Mouse (Mus musculus) left cerebral cortex, adult 11 months (tissue): ENCODE results near the gene Mapt.
"Not testable (repeated sequence)": the region's sequence is repeated elsewhere in the genome, so short reads cannot be mapped to it uniquely, and the experiment has no call there.

Experiments used
- DNase-seq: peaks from one replicate; pipeline ENCODE4 v3.0.0; 2022; ENCODE audit warnings: low spot score

The Mapt gene

DNA sequence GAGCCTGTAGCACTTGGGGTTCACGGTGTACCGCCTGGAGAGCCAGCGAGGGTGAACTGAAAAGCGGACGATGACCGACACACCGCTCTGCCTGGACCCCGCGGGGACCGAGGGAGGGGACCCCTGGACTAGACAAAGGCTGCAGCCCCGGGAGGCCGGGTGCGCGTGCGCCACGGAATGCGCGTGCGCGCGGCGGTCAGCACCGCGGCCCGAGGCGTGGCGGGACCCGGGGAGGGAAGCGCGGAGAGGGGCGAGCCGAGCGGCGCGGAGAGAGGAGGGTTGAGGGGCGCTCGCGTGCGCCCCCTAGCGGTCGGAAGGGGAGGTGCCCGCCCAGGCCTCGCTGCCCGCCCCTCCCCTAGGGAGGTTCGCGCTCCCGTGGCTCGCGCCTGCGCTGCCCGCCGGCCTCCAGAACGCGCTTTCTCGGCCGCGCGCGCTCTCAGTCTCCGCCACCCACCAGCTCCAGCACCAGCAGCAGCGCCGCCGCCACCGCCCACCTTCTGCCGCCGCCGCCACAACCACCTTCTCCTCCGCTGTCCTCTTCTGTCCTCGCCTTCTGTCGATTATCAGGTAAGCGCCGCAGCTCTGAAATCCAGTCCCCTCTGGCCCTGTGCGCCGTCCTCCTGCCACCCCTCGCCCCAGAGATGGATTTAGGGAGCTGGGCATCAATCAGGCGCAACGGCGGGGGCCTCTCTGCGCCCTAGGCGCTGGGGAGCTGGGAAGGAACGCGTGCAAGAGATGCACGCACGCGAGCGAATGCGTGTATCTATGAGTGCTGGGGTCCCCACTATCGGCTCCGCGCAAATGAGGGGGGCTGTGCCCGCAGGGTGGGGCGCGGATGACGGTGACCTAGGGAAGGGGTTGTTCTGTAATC is at the start of gene Mapt:
Gene Mapt (plus strand): TSS at position 350 of the 871 bp plus-strand sequence.
- DNase-seq = peak; percentile 92

DNA sequence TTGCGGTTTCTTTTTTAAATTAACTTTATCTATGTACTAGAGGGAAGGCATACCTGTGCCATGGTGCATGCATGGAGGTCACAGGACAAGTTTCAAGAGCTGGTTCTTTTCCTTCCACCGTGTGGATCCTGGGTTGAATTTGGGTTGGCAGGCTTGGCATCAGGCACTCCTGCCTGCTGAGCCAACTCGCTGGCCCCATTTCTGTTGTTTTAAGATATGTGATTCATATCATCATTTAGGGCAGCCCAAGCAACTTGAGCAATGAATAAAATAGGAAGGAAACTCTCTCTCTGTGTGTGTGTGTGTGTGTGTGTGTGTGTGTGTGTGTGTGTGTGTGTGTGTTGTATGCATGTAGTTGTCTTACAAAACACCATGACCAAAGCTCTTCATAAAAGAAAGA is 49.0 kb upstream of the Mapt start:
- DNase-seq = no peak

DNA sequence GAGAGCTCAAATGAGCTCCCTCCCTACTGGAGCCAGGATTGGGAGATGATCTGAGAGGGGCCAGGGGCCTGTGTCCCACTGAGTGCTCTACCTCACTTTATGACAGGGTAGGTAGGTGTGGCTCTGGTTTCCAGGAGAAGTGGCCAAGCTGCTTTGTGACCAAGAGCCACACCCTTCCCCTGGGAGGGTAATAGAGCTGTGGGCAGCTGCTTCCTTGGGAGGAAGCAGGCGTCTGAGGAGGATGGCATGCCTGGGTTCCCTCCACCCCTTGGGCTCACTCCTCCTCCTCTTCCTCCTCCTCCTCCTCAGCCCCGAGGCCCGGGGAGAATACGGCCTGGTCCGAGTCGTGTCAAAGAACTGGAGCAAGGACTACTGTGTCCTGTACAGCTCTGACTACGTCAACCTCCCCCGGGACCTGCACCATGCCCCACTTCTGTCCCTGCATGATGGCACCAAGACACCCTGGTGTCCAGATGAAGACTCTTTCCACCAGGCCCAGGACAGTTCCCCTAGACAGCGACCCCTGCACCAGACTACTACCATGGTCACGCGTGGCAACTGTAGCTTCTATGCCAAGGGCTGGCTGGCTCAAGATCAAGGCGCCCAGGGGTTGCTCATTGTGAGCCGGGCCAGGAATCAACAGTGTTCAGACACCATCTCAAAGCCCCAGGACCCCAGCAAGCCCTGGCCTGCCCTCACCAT is 44.9 kb upstream of the Mapt start, which contains the start of gene Sppl2c:
Gene Sppl2c (plus strand): TSS at position 193 of the 702 bp plus-strand sequence.
- DNase-seq = no peak

DNA sequence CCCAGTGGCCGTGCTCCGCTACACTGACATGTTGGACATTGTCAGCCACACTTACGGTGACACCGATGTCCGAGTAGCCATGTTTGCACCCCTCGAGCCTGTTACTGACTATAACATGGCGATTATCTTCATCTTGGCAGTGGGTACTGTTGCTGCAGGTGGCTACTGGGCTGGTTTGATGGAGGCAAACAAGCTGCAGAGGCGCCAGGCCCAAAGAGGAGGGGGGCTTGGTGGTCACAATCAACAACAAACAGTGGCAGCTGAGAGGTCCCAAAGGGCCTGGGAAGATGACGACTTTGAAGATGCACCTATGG is 44.4 kb upstream of the Mapt start:
- DNase-seq = no peak

DNA sequence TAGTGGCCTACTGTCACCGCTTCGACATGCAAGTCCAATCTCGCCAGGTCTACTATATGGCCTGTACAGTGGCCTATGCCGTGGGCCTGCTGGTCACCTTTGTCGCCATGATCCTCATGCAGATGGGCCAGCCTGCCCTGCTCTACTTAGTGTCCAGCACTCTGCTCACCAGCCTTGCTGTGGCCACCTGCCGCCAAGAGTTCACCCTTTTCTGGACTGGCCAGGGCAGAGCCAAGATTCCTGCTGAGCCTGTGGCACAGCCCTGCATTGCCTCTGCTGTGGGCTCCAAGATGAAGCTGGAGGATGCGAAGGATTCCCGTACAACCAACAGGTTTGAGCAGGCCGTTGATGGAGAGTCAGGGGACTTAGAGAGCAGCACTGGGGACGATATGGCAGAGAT is 43.4 kb upstream of the Mapt start:
- no peak for DNase-seq

DNA sequence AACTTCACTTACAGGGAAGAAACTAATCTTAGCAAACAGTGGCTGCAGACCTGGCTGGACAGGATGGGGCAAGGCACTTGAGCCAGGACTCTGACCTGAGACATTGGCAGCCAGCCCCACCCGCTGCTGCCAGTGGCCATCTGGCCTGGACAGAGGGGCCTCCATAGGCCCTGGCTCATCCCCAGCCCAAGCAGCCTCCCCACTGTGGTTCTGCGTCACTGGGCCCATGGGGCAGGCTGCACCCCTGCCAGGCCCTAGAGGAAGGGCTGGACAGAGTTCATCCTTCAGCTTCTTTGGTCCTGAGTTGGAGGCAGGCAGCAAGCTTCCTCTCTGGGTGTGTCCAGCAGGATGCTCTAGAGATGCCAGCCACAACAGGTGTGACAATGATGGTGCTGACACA is 41.2 kb upstream of the Mapt start:
- DNase-seq = no peak

DNA sequence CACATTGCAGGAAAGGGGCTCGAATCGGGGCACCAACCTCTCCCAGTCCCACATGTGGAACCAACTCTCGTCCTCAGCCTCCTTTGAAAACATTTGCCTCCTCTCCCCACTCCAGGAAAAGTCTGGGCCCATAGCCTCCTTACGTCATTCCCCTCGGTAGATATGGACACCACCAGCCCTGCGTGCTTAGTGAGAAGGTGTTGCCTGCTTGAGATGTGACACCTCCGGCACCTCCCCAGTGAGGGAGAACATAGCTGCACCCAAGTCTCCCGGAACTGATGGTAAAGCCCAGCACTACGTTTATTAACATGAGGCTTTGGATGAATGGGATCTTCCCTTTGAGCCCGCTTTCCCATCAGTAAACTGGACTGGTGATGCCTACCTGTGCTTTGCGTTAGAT is 35.8 kb upstream of the Mapt start:
- DNase-seq = no peak

DNA sequence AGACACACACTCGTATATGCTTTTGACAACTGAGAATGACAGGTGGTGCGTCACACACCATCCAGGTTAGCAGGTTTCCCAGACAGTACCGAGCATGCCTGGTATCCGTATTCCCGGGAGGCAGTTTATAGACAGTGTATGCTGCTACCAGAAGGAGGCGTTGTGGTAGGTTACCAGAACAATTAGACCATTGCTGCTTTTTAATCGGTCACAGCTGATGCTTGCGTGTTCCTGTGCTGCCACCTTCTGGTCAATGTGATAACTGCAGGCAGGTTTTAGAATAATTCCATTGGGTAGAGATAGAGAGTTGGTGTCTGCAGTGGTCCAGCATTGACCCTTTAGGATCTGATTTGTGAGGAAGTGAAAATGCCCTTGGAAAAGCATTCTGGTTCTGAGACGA is 35.4 kb upstream of the Mapt start:
- peak; percentile 90 for DNase-seq

DNA sequence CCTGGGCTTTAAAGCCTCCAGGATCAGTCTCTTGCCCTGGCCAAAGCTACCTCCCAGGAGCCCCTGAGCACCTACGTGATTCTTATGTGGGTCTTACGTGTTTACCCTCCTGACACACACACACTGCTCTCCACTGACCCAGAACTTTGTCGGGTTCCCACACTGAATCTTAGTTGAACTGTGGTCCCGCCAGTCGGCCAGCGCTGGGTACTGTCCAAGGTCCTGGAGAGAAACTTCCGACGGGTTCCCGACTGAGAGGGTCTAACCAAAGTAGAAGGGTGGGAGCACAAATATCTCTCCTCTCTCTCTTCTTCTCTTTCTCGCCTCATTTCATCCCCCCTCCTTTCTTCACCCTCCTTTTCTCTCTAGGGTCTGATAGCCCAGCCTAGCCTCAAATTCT is 33.3 kb upstream of the Mapt start:
- no peak for DNase-seq

DNA sequence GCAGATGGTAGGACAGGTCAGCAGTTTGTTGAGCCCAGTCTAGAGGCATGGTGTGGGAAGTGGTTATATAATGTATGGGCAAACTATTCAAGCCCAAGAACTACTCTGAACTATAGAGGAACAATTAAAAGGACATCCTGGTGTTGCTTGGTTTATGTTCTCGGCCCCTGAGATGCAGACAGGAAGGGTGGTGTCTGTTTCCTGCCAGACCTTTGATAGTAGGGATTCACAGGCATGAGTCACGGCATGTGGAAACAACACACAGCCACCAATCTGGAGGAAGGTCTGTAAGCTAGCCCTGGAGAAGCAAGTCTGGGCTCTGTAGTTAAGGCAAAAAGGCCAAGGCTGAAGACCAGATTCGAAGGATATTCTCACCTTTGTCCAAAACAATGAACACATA is 27.9 kb upstream of the Mapt start:
- DNase-seq = no peak

DNA sequence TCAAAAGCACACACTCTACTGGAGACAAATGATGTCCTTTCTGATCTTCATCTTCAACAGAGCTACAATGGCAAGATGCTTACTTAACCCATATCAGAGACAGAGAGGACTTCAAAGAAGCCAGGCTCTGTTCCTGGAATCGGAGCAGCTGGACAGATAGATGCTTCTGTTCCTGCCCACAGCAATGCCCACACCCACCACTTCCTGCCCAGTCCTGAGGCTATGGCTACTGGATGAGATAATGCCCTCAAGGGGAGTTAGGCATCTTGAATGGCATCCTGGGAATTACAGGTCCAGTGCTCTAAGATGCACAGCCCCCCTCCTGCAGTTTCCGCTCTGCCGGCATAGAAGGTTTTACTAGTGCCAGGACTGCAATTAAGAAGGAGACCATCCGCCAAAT is 24.6 kb upstream of the Mapt start:
- DNase-seq = no peak

DNA sequence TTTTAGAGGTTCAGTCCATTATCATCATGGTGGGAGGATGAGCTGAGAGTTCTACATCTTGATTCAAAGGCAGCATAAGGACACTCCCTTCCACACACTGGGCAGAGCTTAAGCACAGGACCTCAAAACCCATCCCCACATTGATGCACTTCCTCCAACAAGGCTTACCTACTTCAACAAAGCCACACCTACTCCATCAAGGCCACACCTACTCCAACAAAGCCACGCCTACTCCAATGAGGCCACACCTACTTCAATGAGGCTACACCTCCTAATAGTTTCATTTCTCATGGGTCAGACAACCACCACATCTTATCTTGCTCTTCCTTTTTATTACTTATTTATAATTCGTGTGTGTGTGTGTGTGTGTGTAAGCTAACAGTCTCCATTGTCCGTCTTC is 22.1 kb upstream of the Mapt start:
- no peak for DNase-seq

DNA sequence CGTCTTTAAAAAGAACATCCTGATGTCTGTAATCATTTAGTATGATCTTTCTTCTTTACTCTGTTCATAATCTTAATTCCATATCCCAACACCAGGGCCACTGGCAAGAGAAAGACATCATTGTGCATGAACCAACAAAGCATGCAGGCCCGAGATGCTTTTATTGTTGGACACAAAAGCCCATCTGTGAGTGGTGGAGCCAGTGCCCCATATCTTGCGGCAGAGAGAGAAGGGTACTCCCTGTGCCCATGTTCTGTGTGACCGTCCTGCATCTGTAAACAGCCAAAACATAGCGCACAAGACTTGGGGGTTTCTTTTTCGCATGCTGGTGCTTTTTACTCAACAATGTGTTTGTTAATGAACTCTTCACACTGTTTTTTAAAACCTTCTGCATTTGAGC is 19.9 kb upstream of the Mapt start:
- no peak for DNase-seq

DNA sequence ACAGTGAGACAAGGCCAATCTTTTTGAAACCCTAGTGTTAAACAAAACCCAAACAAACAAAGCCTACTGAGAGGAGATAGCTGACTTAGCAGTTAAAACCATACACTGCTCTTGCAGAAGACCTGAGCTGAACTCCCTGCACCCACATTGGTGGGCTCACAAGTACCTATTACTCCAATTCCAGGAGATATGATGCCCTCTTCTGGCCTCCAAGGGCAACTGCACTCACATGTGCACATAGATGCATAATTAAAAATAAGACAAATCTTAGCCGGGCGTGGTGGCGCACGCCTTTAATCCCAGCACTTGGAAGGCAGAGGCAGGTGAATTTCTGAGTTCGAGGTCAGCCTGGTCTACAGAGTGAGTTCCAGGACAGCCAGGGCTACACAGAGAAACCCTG is 17.1 kb upstream of the Mapt start:
- not testable (repeated sequence) for DNase-seq

DNA sequence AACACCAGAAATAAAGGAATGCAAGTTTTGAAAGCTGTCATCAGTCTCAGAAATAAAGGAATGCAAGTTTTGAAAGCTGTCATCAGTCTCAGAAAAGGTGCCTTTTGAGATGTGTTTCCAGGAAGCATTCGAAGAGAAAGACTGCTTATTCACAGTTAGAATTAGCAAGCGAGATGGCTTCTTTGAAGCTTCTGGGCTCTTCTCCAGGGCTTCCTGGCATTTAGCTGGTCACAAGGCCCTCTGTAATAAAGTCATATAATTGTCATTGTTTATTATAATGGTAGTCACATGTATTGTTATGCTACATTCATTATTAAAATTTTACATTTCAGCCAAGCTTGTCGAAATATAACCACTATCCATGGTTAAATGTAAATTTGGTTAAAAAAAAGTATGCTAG is 13.1 kb upstream of the Mapt start:
- DNase-seq = no peak

DNA sequence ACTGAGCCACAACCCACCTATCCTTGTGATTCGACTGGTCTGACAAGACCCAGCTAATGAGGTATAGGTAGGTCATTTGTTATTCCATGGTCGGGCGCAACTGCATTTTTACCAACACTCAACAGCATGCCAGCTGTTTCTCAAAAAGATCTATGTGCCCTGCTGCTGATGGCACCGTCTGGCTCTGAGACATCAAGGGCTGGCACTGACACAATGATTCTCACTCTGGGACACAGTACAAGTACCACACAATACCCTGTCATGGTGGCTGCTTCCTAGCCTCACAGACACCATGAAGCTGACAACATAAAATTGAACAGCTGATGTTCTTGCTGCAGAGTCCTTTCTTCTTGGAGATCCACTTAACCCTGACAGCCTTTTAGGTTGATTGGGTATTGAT is 10.9 kb upstream of the Mapt start:
- no peak for DNase-seq

DNA sequence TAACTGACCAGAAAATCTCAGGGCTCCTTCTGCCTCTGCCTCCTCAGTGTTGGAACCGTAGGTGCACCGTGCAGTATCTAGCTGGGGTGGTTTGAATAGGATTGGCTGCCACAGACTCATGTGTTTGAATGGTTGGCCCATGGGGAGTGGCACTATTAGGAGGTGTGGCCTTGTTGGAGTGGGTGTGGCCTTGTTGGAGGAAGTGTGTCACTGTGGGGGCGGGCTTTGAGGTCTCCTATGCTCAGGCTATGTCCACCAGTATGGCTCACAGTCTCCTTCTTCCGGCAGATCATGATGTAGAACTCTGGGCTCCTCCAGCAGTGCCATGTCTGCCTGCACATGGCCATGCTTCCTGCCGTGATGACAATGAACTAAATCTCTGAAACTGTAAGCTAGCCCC is 9.4 kb upstream of the Mapt start:
- DNase-seq = no peak

DNA sequence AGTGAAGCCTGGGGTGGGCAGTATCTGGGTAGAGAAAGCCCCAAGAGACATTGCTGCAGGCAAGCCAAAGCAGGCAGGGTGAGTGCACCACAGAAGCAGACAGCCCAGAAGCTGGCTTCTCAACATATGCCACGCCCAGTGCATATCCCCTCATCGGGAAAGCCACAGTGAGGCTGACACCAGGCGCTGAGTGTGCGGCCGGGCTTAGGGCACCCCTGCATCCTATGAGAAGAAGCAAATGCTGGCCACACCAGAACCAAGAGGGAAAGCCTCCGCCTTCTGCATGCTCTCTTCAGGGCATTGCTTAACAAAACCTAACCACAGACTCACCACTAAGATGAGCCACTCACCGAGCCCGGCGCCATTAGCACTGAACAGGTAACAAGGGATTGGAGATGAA is 7.9 kb upstream of the Mapt start:
- DNase-seq = no peak

DNA sequence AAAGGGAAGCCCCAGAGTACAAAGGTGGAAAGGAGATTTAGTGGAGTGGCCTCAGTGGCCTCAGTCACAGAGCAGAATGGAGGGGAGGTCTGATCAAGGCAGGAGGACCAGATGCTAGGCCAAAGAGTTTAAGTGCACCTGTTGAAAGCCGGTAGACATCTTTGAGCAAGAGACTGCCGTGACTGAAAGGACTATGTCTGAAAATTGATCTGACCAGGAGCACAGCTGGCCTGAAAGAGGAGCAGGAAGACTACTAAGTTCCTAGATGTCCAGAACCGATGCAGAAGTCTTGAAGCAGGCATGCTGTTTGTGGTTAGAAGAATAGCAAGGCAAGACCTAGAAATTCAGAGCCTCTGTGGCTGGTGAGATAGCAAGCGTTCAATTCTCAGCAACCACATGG is 1.8 kb upstream of the Mapt start:
- DNase-seq = no peak

DNA sequence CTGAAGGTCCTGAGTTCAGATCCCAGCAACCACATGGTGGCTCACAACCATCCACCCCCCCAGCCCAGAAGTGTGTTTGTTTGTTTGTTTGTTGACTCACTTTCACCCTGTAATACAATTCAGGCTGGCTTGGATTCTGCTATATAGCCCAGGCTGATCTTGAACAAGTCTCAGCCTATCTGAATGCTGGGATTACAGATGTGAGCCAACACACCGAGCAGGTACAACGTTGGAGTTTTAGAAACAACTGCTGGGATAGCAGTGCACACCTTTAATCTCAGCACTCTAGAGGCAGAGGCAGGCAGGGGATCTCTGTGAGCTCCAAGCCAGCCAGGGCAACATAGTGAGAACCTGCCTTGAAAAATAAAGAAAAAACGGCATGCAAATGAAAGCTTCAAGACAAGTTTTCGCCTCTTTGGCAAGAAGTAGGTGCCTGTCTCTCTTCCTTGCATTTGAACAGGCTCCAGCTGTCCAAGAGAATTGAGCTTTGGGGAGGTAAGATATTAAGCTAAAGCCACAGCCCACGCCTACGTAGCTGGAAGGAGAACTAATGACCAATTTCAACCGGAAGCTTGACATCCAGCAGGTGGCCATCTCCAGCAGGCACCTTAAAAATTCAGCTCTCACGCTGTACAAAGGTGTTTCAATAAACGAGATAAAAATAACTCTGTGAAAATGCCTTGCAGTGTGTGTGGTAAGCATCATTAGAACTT is 968 bp upstream of the Mapt start:
- DNase-seq = no peak

DNA sequence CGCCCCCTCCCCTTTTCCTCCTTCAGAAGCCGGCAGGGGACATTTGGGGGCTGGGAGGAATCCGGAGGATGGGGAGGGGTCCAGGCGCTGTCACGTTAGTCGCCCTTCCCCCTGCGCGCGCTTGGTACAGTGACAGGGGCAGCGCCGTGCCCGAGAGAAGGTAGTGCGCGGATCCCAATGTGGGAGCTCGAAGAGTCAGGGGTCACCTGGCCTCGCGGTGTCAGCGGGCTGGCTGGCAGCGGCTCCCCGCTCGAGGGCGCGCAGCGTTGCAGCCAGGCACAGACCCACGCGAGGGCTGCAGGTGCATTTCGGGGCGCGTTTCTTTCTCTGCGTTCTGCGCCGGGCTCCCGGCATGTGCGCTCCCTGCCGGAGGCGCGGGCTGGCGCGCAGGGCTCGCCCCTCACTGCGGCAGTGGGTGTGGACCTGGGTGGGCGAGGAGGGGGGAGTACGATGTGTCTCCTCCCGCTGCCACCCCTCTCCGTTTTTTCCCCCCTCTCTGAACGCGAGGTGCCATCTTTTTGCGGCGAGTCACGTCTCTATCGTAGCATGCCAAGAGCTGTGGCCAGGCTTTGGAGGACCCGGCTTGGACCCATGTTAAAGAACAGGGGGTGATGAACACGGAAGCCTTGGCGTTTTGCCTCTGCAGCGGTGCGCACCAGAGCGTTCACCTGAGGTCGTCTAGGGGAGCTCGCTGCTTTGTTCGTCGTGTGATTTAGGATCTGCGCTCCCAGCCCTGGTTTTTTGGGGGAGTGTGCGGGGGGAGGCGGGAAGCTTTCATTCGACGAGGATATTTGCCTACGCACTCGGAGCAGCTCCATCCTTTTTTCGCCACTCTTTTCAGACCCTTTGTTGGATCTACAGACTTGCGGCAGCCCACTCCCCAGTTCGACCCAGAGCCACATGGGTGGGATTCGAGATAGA is 1.2 kb downstream of the Mapt start:
- no peak for DNase-seq

DNA sequence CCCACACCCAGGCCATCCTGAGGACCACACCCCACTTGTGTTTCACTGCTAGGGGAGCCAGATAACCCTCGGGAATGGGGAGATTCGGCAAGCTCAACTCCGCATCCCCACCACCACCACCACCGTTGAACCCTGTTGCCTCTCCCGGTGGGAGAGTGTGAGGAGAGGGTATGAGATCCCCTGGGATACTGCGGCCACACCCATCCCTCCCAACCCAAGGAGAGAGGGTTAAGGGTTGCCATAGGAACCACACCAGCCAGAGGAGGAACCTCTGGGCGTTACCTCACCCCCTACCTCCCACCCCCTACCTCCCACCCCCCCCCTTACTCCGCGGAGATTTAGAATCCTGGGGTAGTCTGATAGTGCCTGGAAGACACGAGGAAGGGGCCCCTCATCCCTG is 1.9 kb downstream of the Mapt start:
- DNase-seq = no peak
